In genomic region chr10:58396600-58396999, GRCm38 (mm10) we compare ENCODE assay signal across 9 mouse cellular contexts. TPM values are rescaled to one million over a fixed set of nuclear protein-coding genes. Genes with fewer than 3 reads are reported as not detected.
DNase-seq lines count a peak whose midpoint lies in the region; ATAC-seq lines count a peak whose summit lies in the region.
"Had no signal": no experiment of that assay in that cellular context is flagged by ENCODE, and none has a peak within 500 bp of the region (broad histone marks: within the 10 kb centered on the region; RNA-seq: fewer than 3 reads in every experiment).

No protein-coding gene starts in this region.

- no peak for ATAC-seq in hindbrain, embryonic 15.5 days (ENCODE audit: low FRiP score, low read depth)
- no peak for ATAC-seq in heart, embryonic 13.5 days (ENCODE audit: extremely low read depth, insufficient number of reproducible peaks, low FRiP score, low TSS enrichment)

- WGBS in hindbrain, embryonic 15.5 days = 63% methylated on average over 3 of the region's 3 CpGs
- WGBS in hindbrain, embryonic 10.5 days = 85% methylated on average over 3 of the region's 3 CpGs
- WGBS in heart, embryonic 13.5 days = 28% methylated on average over 3 of the region's 3 CpGs

- peaks cover 7% of the 10 kb centered on the region; the same call in 1 of the 2 replicates for H3K4me1 ChIP-seq in hindbrain, embryonic 15.5 days (replicated peaks)
- peaks cover 6% of the 10 kb centered on the region; the same call in 1 of the 2 replicates for H3K4me1 ChIP-seq in hindbrain, embryonic 10.5 days (replicated peaks)
- H3K4me1 ChIP-seq in heart, embryonic 13.5 days = peaks cover 75% of the 10 kb centered on the region

- H3K9ac ChIP-seq in hindbrain, embryonic 15.5 days = no peak overlapping the region
- H3K9ac ChIP-seq in heart, embryonic 13.5 days = peak overlapping the region; percentile 82

- no peak overlapping the region for H3K4me3 ChIP-seq in hindbrain, embryonic 15.5 days
- H3K4me3 ChIP-seq in hindbrain, embryonic 10.5 days = no peak overlapping the region
- peak overlapping the region; percentile 53 for H3K4me3 ChIP-seq in heart, embryonic 13.5 days

- H3K4me2 ChIP-seq in hindbrain, embryonic 15.5 days = no peak overlapping the region
- H3K4me2 ChIP-seq in heart, embryonic 13.5 days = peak overlapping the region; percentile 66

- H3K27ac ChIP-seq in hindbrain, embryonic 15.5 days (replicated peaks) = peak overlapping the region; percentile 23; the same call in 1 of the 2 replicates
- no peak overlapping the region for H3K27ac ChIP-seq in hindbrain, embryonic 10.5 days
- peak overlapping the region; percentile 94 for H3K27ac ChIP-seq in heart, embryonic 13.5 days (replicated peaks)

- H3K9me3 ChIP-seq in hindbrain, embryonic 15.5 days = no peaks in the 10 kb centered on the region
- H3K9me3 ChIP-seq in hindbrain, embryonic 10.5 days = no peaks in the 10 kb centered on the region
- H3K9me3 ChIP-seq in heart, embryonic 13.5 days = no peaks in the 10 kb centered on the region

- DNase-seq in hindbrain, embryonic 10.5 days (ENCODE audit: low spot score) = no peak
- DNase-seq in adipocyte (ENCODE audit: low spot score) = peak; percentile 20
- DNase-seq in cerebellum, adult 18-20 months = peak; percentile 74 to 80
- DNase-seq in thymus, adult 18-20 months = no peak
- DNase-seq in layer of hippocampus, postnatal 36 days = no peak
- no peak for DNase-seq in right cerebral cortex, postnatal 14 days
- DNase-seq: right cerebral cortex, postnatal 25 days had no signal

- no peaks in the 10 kb centered on the region for H3K27me3 ChIP-seq in hindbrain, embryonic 15.5 days
- no peaks in the 10 kb centered on the region for H3K27me3 ChIP-seq in hindbrain, embryonic 10.5 days (ENCODE audit: insufficient read depth, poor library complexity, severe bottlenecking)
- H3K27me3 ChIP-seq in heart, embryonic 13.5 days (replicated peaks) = no peaks in the 10 kb centered on the region

- H3K36me3 ChIP-seq in hindbrain, embryonic 15.5 days = peaks cover 9% of the 10 kb centered on the region; the same call in 1 of the 2 replicates
- peaks cover 24% of the 10 kb centered on the region for H3K36me3 ChIP-seq in hindbrain, embryonic 10.5 days
- H3K36me3 ChIP-seq in heart, embryonic 13.5 days = peaks cover 26% of the 10 kb centered on the region

RNA-seq across cellular contexts. Expression of gene Ranbp2, which starts 50.1 kb away (rescaled TPM):
- 13.5 and 14.6 TPM in 2 replicates for polyA plus RNA-seq in hindbrain, embryonic 15.5 days (2015; fragmentation: Nextera tagmentation; extraction: Ambion mirVana)
- 17.7 and 27.6 TPM in 2 replicates for polyA plus RNA-seq in hindbrain, embryonic 10.5 days (2016; fragmentation: Nextera tagmentation; extraction: Ambion mirVana)
- polyA plus RNA-seq in heart, embryonic 13.5 days (2015; fragmentation: Nextera tagmentation; extraction: Ambion mirVana) = 14.0 and 15.2 TPM in 2 replicates
- 10 to 100 TPM; 79.7 to 81.9 TPM for total RNA-seq in layer of hippocampus, postnatal 36 days (2021)

Comparison
In these comparisons a context has a peak if more than half of its experiments do, and no peak if none do; other contexts are left out.
1. DNase-seq: peak in adipocyte (single experiment) and cerebellum, adult 18-20 months (2 of 2); none in hindbrain, embryonic 10.5 days (single experiment), thymus, adult 18-20 months (0 of 2), layer of hippocampus, postnatal 36 days (0 of 2) and right cerebral cortex, postnatal 14 days (single experiment).